Mouse (Mus musculus): Measurements from ENCODE around the gene Padi3.

The Padi3 gene

DNA sequence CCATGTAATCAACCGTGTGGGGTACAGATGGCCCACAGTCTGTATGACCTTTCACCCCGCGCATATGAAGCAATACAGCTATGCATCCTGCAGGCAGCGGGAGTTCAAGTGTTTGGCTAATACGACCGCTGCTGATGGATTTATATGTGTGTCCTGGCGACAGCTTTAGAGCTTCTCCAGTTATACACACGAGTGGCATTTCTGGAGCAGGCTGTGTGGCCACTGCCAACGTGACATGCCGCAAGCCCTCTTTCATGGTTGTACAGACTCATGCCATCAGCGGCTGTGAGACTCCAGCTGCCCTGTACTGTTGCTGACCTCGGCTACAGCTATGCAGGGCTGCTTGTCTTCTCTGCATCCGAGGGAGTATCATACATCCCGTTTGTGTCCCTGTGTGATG is 29.9 kb downstream of the Padi3 start:
- no peak for DNase-seq (ENCODE audit: low spot score in 2 of 2)

DNA sequence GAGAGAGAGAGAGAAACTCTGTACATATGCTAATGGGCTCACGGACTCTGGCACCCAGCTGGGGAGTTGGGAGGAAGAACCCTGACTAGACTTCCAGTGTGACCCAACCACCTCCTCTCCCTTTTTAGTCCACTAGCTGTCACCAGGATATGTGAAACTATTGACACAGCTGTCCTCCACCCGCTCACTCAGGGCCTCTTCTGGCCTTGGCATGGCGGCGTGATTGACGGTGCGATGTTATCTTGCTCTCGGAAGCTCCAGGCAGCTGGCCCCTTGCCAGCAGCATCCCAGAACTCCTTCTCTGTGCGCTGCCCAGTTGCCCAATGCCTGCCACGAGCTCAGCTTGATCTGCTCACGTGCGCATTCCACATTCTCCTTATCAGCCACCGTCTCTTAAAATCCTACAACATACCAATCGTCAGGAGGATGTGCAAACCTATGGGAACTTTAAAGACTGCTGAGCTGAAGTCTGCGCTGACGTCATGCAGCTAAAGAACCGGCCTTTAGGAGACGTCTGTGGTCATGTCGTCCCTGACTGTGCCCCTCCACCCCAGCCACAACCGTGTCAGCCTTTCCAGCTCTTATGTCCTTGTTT is 30.5 kb downstream of the Padi3 start:
- DNase-seq (ENCODE audit: low spot score in 2 of 2), result no peak

DNA sequence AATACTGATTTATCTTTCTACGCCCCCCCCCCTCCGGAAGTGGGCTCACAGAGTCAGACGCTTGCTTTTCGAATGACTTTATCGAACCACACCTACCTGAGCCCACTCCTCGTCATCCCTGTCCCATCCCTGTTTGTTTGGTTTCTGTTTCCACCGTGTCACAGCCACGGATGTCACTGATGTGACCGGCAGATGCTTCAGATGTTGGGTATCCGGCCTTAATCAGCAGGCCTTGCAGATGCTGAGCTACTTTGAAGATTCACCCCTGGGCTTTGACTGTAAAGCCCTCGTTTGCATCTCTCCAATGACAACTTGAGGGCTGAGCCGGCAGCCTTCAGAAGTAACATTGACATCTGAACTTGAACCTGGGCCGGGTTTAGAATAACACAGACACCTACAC is 33.8 kb downstream of the Padi3 start:
- no peak for DNase-seq (ENCODE audit: low spot score in 2 of 2)

DNA sequence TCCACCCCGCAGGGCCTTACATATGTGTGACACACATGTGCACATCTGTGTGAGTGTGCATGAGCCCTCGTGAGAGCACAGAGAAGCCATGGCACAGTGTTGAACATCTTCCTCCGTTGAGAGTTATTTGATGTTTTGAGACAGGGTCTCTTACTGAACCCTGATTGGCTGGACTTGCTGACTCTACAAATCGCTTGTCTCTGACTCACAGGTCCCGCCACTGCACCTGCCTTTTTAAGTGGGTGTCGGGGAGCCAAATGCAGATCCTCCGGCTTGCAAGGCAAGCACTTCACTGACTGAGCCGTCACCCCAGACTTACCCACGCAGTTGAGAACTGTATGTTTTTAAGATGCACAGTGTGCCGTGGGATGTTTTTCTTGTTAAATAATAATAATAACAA is 34.6 kb downstream of the Padi3 start:
- DNase-seq (ENCODE audit: low spot score in 2 of 2), result no peak

DNA sequence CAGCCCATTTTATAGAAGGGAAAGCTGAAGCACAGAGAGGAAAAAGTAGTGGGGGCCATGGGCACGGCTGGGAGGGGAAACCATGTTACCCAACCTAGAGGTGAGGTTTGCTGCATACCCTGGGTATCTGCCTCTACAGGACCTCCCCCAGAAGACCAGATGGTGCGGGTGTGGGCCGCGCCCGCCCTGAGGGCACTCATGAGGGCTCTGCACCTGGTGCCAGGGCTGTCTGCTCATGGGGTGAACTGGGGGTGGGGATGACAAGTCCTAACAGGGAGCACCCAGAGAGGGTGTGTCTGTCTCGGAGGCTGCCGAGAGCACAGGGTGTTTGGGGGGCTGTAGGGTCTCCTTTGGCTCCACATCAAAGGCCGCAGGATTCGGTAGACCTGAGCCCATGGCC is 35.6 kb downstream of the Padi3 start:
- no peak for DNase-seq (ENCODE audit: low spot score in 2 of 2)

DNA sequence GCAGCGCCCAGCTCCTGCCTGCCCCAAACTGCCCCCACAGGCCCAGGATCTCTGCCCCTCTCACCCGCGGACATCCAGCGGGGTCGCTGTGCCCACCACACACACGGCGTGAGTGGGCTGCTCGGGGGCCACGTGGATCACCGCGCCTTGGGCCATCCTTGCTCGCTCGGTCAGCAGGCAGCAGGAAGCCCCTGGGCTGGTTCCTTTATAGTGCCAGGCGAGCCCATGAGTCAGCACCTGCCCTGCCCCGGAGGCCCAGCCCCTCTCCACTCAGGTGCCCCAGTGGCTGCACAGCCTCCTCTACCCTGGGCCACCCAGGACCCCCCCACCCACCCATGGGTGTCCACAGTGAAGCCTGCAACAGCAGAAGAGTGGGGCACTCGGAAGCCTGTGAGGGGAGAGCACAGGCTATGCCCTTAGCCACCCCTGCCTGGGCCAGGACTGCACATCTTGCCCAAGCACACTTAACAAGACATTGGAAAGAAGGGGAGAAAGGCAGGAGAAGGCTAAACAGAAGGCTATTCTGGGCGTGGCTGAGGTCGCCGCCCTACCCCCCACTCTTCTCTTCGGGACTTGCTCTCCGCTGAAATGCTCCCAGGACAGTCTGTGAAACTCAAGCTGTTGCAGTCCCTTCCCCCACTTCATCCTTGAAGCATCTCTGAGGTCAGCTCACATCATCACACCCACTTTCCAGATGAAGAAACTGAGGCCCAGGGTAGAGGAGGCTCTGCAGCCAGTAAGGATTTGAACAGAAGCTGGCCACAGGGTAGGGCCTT is 36.2 kb downstream of the Padi3 start, which contains the start of gene Padi4:
TSS of gene Padi4 (minus strand) at position 212 of the 776 bp plus-strand sequence.
- DNase-seq (ENCODE audit: low spot score in 2 of 2), result no peak

DNA sequence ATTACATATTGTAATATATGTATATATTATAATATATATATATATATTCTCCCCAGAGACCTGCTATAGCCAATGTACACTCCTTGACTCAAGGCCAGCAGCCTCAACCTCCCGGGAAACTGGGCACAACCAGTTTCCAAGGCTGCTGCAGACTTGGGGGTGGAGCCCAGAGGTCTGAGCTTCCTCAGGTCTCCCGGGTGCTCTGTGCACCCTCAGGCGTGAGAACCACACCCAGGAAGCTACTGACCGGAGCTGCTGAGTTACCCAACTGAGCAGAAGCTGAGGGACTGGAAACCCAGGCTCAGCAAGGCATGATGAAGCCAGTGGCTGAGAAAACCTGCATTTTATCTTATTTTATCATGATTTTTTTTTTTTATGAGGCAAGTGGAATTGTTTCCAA is 39.4 kb downstream of the Padi3 start:
- DNase-seq (ENCODE audit: low spot score in 2 of 2), result no peak

DNA sequence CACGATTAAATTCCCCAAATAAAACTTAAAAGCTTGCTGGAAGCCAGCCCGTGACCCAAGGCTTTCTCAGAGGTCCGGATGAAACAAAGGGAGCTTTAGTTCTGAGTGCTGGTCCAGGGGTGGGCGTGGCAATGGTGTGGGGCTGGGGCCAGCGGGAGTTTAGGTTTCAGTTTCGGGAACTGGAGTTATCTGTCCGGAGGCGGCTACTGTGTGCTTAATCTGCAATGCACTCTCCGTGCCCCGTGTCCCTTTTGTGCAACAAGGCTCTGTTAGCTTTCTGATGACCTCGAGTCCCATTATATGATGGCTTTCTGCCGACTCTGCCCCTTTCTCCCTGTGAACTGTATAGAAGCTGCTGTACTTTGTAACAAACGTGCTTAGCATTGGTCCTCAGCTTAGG is 40.0 kb downstream of the Padi3 start:
- DNase-seq (ENCODE audit: low spot score in 2 of 2), result no peak

DNA sequence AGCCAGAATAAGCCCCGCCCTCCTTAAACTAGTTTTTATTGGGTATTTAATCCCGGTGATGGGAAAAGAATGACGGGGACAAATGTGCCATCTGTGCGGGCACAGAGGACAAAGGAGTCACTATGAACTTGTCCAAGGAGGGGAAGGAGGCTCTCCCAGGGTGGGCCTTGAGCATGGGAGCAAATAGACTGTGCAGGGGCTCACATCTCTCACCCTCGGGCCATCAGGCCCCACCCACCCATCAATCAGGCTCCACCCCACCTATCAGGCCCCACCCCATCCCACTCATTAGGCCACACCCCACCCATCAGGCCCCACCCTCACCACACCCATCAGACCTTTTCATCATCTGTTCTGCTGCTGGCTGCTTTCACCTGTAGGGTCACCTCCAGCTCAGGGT is 41.5 kb downstream of the Padi3 start:
- no peak for DNase-seq (ENCODE audit: low spot score in 2 of 2)

DNA sequence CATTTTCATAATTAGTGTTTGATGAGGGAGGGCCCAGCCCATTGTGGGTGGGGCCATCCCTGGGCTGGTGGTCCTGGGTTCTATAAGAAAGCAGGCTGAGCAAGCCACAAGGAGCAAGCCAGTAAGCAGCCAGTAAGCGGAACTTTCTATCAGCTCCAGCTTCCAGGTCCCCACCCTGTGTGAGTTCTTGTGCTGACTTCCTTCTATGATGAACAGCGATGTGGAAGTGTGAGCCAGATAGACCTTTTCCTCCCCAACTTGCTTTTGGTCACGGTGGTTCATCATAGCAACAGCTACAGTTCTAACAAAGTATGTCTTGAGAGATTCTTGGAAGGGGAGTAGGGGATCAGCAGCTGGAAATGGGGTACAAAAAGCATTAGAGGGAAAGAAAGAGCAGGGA is 44.5 kb downstream of the Padi3 start:
- DNase-seq (ENCODE audit: low spot score in 2 of 2), result no peak

DNA sequence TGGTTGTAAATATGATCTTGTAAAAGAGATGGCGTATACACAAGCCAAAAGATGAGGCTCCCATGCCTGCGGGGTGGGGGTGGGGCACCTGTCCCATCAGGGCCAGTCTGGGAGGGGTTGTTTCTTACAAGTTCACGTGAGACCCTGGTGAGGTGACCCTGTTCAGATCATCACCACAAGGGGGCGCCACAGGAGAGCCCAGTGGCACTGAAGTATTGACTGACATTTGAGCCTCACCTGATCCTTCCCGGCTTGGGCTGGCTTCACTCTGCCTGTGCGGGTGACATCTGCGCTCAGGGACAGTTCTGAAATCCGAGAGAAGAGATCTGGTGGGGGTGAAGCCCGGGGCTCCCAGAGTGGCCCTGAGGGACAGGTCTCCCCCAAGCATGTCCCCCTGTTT is 47.3 kb downstream of the Padi3 start:
- no peak for DNase-seq (ENCODE audit: low spot score in 2 of 2)

DNA sequence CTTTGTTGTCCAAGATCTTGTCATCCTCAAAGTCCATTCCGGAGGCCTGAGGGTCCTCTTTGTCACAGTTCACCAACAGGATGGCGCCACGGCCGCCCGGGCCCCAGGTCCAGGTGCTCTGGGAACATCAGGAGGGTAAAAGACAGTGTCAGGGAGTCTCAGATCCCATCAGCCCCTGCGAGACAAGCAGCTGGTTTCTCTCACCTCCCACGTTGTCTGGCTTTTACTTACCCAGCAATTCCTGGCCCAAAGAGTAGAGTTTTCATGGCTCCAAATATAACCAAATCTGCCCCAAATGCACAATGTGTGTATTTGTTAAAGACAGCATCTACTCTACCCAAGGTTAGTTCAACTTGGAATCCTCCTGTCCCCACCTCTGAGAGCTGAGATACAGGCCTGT is 48.8 kb downstream of the Padi3 start:
- no peak for DNase-seq (ENCODE audit: low spot score in 2 of 2)

DNA sequence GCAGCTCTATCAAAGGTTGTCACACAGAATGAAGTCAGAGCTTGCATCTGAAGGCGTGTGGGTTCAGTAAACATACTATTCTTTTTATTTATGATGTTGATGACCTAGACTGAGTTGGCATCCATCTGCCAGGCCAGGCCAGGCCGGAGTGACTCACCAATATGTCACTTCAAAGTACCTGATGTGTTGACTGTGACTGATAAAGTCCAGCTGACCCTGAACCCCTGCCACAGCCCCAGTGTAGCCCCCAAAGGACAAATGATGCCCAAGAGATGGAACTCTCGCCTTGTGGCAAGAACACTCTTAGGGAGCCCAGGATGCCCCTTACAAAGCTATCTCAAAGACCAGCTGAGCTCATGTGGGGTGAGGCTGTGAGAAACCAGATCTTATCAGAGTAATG is 54.6 kb downstream of the Padi3 start:
- DNase-seq (ENCODE audit: low spot score in 2 of 2), result no peak

DNA sequence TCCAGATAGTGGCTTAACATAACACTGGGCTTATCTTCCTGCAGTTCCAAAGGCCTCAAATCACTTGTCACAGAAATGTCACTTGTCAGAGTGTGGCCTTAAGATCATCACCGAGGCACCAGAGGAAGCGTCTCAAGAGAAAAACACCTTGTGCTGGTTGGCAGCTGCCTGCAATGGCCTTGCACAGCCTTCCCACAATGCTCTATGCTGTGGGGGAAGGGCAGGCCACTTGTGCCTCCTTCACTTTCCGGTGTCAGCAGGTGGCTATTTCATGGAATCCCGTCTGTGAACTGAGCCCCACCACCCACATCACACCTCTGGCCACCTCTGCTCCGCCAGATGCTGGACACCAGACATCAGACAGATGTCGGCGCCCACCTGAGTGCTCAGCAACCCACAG is 57.1 kb downstream of the Padi3 start:
- DNase-seq (ENCODE audit: low spot score in 2 of 2), result no peak

DNA sequence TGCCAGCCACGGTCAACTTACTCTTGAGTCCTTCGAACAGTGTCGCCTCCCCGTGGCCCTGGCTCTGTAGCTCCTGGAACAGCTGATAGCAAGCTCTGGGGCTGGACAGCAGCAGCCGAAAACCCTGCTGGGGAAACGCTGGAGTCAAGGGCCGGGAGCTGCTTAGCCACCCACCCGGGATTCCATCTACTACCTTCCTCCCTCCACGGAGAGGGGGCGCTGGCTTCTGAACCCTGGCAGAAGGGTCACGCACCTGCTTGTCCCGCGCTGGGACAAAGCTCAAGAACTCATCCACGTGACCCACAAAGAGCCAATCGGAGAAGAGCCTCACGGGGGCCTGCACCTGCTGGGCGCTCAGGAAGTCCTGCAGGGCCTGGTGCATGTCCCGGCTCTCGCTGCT is 60.1 kb downstream of the Padi3 start:
- DNase-seq (ENCODE audit: low spot score in 2 of 2), result no peak

DNA sequence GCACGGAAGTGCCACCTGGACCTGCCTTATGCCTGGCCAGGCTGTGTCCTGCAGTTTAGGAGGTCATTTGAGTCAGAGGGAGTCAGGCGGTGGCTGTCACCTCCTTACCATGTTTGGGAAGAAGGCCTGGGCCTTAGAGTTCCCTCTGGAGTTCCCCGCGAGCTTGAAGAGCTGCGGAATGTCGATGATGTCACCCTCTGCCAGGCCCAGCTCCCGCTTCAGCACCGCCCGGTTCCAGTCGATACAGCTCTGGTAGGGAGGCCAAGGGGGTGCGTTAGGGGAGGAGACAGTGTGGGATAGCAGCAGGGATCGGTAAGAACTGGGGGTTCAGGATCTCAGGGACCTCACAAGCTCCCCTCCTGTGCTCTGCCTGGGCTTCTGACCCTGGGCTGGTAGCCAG is 62.5 kb downstream of the Padi3 start:
- DNase-seq (ENCODE audit: low spot score in 2 of 2), result no peak

DNA sequence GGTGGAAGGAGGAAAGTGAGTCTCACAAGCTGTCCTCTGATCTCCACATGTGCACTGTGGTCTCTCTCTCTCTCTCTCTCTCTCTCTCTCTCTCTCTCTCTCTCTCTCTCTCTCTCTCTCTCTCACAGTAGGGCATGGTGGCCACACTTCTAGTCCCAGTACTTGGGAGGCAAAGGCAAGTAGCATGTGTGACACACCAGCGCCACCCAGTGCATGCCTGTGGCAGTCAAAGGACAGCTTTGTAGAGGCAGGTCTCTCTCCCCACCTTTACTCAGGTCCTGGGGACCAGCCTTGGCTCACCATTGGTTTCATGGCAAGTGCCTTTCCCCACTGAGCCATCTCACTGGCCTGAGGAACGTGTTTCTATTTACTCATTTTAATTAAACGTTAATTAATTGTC is 65.8 kb downstream of the Padi3 start:
- DNase-seq (ENCODE audit: low spot score in 2 of 2), result peak; percentile 29 to 44

DNA sequence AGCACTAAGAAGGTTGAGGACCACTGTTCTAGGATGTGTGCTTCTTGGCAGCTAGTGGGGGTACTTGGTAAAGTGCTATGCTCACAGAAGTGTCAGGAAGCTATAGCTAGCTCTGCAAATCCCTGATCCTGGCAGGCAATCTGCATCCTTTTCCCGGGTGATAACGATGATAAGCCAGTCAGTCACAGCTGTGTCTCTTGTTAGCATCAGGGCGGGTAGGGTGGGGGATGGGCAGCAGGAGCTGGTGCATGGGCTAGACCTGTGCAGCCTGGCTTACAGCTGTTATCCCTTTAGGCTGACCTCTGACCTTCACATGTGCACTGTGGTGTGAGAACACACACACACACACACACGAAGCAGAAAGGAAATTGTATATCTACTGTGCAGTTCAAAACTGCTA is 67.4 kb downstream of the Padi3 start:
- DNase-seq (ENCODE audit: low spot score in 2 of 2), result no peak

DNA sequence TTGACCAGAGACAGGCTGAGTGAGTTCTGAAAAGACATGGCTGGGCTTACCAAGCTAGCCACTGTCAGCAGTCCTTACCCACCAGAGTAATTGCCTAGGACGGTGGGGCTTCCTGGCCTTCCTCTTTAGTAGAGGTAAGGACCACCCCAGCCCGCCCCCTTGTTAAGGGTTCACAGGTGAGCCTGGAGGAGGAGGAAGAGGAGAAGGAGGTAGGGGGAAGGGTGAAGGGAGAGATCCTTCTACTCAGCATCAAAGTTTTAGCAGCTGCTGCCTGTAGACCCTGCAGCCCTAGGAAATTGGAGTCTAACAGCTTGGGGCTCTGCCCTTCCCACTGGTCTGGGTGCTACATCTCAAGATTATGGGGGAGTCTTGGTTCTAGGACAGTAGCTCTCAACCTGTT is 67.9 kb downstream of the Padi3 start, which contains the start of gene Padi6:
TSS of gene Padi6 (minus strand) at position 101 of the 400 bp plus-strand sequence.
- DNase-seq (ENCODE audit: low spot score in 2 of 2), result no peak

DNA sequence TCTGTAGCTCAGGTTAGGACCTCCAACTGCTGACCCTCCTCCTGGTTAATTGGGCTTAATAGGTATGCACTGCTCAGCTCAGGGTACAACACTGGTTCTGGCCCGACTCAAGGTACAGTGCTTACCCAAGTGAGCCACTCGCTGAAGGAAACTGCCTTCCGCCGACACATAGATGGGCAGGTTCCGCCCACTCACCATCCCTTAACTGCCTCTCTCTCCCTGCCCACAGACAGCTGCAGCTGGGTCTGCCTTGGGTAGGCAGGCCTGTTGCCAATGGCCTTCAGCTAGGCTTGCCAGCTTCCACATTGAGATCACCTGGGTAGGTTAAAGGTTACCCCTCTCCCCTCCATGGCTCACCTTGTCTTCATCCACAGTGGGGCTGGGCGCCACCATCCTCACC is 69.0 kb downstream of the Padi3 start:
- DNase-seq (ENCODE audit: low spot score in 2 of 2), result no peak

DNA sequence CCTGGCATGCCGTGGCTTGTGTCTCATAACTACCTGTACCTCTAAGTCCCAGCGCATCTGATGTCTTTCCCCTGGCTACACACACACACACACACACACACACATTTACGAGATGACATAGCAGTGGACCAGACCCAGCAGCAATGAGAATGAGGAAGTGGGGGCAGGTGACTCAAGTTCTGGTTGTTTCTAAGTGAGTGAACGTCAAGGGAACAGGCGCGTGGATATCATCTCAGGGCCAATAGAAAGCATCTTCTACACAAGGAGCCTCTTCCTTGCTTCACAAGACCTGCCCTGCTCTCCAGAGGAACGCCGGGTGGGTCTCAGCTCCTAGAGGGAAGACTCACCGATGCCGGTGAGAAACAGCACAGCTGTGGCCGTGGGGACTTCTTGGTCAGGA is 69.8 kb downstream of the Padi3 start:
- no peak for DNase-seq (ENCODE audit: low spot score in 2 of 2)

Measured in frontal cortex, postnatal 25 days (tissue).